Mouse (Mus musculus) liver, embryonic 14.5 days (tissue): ENCODE results near the gene Fgfr2. TPM values are rescaled to one million over a fixed set of nuclear protein-coding genes. Genes with fewer than 3 reads are reported as not detected.

Source experiments
- ATAC-seq: fragments of 200-750 bp; cut with Nextera tagmentation; 2 replicates; pipeline ENCODE4 v1.8.0; 2017; ENCODE audit warnings: moderate number of reproducible peaks, mild to moderate bottlenecking, moderate library complexity; ENCODE audit not compliant: insufficient read depth
- DNase-seq, 3 experiments: peaks; one replicate each; pipeline ENCODE4 v3.0.0-alpha.2; 2012 to 2013; ENCODE audit warnings: low read depth in 3 of 3, low spot score in 3 of 3
- H3K27ac ChIP-seq: fragments of 300-500 bp; sonication (generic); 2 replicates; pipeline ENCODE4 v1.5.1; 2014; ENCODE audit warnings: moderate library complexity, mild to moderate bottlenecking, control low read depth, inconsistent platforms
- H3K27me3 ChIP-seq: fragments of 300-500 bp; sonication (generic); 2 replicates; pipeline ENCODE4 v1.6.1; 2014; ENCODE audit warnings: mild to moderate bottlenecking, low read length, moderate library complexity; ENCODE audit not compliant: control insufficient read depth, insufficient read depth
- H3K36me3 ChIP-seq: fragments of 300-500 bp; sonication (generic); replicated peaks from 2 replicates; pipeline ENCODE4 v1.6.1; 2014; ENCODE audit warnings: low read depth; ENCODE audit not compliant: control insufficient read depth, insufficient read depth
- H3K4me1 ChIP-seq, 2 experiments: fragments of 200-500 bp in 1 of 2; fragments of 300-500 bp in 1 of 2; sonication (generic) in 1 of 2; replicated peaks; 2 replicates each; pipeline ENCODE4 v1.6.1; 2012 to 2014; ENCODE audit warnings: antibody characterized with exemption in 1 of 2, inconsistent platforms in 1 of 2, low read length in 1 of 2; ENCODE audit not compliant: control insufficient read depth in 2 of 2, insufficient read depth in 2 of 2
- H3K4me2 ChIP-seq: fragments of 300-500 bp; sonication (generic); 2 replicates; pipeline ENCODE4 v1.6.1; 2014; ENCODE audit warnings: low read depth, mild to moderate bottlenecking, control low read depth, moderate library complexity
- H3K4me3 ChIP-seq, 2 experiments: fragments of 200-500 bp in 1 of 2; fragments of 300-500 bp in 1 of 2; sonication (generic) in 1 of 2; 2 replicates each; pipeline ENCODE4 v1.5.1; 2012 to 2014; ENCODE audit warnings: low read depth in 2 of 2, low read length in 2 of 2, mild to moderate bottlenecking in 2 of 2, control low read depth in 1 of 2, inconsistent platforms in 1 of 2, moderate library complexity in 1 of 2; ENCODE audit not compliant: insufficient read depth in 1 of 2
- H3K9ac ChIP-seq: fragments of 300-500 bp; sonication (generic); replicated peaks from 2 replicates; pipeline ENCODE4 v1.6.1; 2014; ENCODE audit warnings: mild to moderate bottlenecking, control low read depth, moderate library complexity
- H3K9me3 ChIP-seq: fragments of 300-500 bp; sonication (generic); 2 replicates; pipeline ENCODE4 v1.6.1; 2016; ENCODE audit warnings: low read length, mixed read lengths; ENCODE audit not compliant: control insufficient read depth
- CTCF ChIP-seq: IDR thresholded peaks from 2 replicates; pipeline ENCODE4 v1.5.1; 2016; ENCODE audit warnings: antibody characterized with exemption, low read depth, control low read depth
- EP300 ChIP-seq: IDR thresholded peaks from 2 replicates; pipeline ENCODE4 v1.6.1; 2016; ENCODE audit warnings: antibody characterized with exemption, low read depth
- WGBS: fragments of 180-500 bp; shearing (Covaris S2); extraction: QIAGEN DNeasy Blood & Tissue Kit; methylation state at CpG from one replicate; pipeline ENCODE4 v1.1.7; 2014; ENCODE audit not compliant: insufficient replicate concordance; 5-methylcytosine and 5-hydroxymethylcytosine counted together
- polyA plus RNA-seq, 2 experiments: library from polyadenylated mRNA; depleted of rRNA in 1 of 2; stranded (reverse) in 1 of 2; unstranded in 1 of 2; fragments of >200 nt; fragmentation: Nextera tagmentation in 1 of 2; extraction: Ambion mirVana in 1 of 2; gene quantifications; 2 replicates each; pipeline versions ENCODE4 v1.2.1 to v1.2.3; 2012 to 2014

Fgfr2 gene
- polyA plus RNA-seq, 2 experiments = 7.9 to 8.8 TPM

DNA sequence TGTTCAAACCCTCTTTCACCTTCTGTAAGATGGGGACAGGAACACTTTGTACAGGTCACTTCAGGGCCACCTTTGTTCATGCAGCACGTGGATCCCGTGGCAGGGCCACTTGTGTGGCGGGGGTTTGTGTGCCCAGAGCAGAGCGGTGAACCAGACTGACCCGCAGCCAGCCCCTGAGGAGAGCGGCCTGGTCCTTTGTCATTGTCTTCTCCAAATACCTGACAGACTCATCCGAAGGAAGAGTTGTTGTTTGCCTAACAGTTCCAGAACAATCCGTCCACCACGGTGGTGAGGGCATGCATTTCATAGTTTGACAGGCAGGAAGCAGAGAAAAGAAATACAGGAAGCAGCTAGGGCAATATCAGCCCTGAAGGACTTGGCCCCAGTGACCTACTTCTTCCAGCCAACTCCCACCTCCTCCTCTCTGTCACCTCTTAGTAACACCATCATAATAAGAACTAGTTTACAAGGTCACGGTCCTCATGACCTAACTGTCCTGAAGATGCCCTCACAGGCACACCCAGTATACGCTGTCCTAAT lies 2365.8 kb downstream of the Fgfr2 start:
- H3K27me3 ChIP-seq = no peaks in the 10 kb centered on the region
- TF ChIP-seq EP300 (no peak), CTCF (no peak)
- H3K4me2 ChIP-seq = no peak overlapping the region
- H3K9me3 ChIP-seq = no peaks in the 10 kb centered on the region
- ATAC-seq (no peak), DNase-seq (no peak)
- no peaks in the 10 kb centered on the region for H3K36me3 ChIP-seq
- no peak overlapping the region for H3K4me3 ChIP-seq
- WGBS = 55% methylated on average over 11 of the region's 11 CpGs
- H3K27ac ChIP-seq = no peak overlapping the region
- no peak overlapping the region for H3K9ac ChIP-seq
- no peaks in the 10 kb centered on the region for H3K4me1 ChIP-seq

DNA sequence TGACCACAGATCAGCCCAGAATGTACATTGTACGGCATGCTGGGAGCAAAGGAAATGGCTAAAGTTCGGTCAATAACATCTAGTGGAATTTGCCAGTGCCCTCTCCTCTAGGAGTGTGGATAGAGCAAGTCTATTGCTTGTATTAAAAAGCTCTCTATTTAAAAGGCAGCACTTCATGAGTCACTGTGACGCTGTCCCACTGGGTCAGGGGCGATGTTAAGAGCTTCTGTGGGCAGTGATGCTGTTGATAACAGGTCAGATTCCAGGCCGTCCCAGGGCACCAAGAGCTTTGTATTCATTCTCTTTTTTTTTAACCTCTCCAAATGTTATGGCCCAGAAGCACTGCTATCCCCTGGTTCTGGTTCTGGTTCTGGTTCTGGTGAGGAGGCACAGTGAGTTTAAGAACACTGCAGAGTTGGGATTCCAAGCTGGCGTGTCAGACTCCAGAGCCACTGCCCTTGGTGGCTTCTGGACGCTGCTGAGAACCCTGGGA lies 2366.8 kb downstream of the Fgfr2 start:
- Histone ChIP-seq H3K9ac (no peak overlapping the region), H3K9me3 (no peaks in the 10 kb centered on the region), H3K4me1 (no peaks in the 10 kb centered on the region), H3K27ac (no peak overlapping the region), H3K4me2 (no peak overlapping the region), H3K36me3 (no peaks in the 10 kb centered on the region), H3K4me3 (no peak overlapping the region), H3K27me3 (no peaks in the 10 kb centered on the region)
- no peak for ATAC-seq
- TF ChIP-seq CTCF (no peak), EP300 (no peak)
- DNase-seq = no peak
- WGBS = 43% methylated on average over 7 of the region's 7 CpGs

DNA sequence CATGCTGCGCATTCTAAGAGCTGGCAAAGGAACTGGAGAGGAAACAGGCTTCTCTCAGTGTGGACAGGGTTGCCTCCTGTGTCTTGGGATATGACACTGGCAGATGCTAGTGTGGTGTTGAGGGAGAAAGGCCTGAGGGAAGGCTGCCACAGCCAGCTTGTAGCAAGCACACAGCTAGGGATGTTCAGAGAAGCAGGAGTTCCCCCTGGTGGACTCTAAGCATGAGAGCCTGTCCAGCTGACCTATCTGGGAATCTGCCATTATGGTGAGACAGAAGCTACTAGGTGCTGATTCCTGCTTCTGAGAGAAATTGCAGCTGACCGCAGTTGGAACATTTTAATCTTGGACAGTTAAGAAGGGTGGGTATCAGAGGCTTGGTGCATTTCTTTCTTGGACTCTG lies 2368.4 kb downstream of the Fgfr2 start:
- H3K27me3 ChIP-seq = no peaks in the 10 kb centered on the region
- DNase-seq = no peak
- no peak overlapping the region for H3K4me2 ChIP-seq
- no peak for ATAC-seq
- no peaks in the 10 kb centered on the region for H3K36me3 ChIP-seq
- H3K9me3 ChIP-seq = no peaks in the 10 kb centered on the region
- TF ChIP-seq EP300 = no peak
- peak; percentile 30 for TF ChIP-seq CTCF
- peaks cover 0 to 3% of the 10 kb centered on the region in 2 experiments; a peak in 1 of 4 replicates for H3K4me1 ChIP-seq
- H3K4me3 ChIP-seq = no peak overlapping the region
- WGBS = 80% methylated on average over 2 of the region's 2 CpGs
- no peak overlapping the region for H3K27ac ChIP-seq
- H3K9ac ChIP-seq = no peak overlapping the region

DNA sequence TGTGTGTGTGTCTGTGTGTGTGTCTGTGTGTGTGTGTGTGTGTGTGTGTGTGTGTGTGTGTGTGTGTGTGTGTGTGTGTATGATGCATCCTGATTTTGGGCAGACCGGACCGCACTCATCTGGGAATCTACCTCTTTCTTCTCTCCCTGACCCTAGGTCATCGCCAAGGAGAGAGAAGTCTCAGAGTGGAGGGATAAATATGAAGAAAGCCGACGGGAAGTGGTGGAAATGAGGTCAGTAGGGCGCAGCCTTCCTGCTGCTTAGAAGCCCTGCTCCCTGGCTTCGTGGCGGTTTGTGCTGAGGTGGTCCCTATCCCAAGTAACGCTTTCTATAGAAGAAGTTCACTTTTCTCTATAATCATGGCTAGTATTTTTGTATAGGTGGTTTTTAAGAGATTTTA lies 2371.5 kb downstream of the Fgfr2 start:
- Histone ChIP-seq H3K4me2 (no peak overlapping the region), H3K4me1 (peaks cover 0 to 3% of the 10 kb centered on the region in 2 experiments; a peak in 1 of 4 replicates), H3K36me3 (no peaks in the 10 kb centered on the region), H3K27ac (no peak overlapping the region), H3K4me3 (no peak overlapping the region), H3K9me3 (no peaks in the 10 kb centered on the region), H3K27me3 (no peaks in the 10 kb centered on the region), H3K9ac (no peak overlapping the region)
- DNase-seq = no peak
- no peak for ATAC-seq
- no peak for TF ChIP-seq EP300
- TF ChIP-seq CTCF = no peak
- 62% methylated on average over 9 of the region's 9 CpGs for WGBS

DNA sequence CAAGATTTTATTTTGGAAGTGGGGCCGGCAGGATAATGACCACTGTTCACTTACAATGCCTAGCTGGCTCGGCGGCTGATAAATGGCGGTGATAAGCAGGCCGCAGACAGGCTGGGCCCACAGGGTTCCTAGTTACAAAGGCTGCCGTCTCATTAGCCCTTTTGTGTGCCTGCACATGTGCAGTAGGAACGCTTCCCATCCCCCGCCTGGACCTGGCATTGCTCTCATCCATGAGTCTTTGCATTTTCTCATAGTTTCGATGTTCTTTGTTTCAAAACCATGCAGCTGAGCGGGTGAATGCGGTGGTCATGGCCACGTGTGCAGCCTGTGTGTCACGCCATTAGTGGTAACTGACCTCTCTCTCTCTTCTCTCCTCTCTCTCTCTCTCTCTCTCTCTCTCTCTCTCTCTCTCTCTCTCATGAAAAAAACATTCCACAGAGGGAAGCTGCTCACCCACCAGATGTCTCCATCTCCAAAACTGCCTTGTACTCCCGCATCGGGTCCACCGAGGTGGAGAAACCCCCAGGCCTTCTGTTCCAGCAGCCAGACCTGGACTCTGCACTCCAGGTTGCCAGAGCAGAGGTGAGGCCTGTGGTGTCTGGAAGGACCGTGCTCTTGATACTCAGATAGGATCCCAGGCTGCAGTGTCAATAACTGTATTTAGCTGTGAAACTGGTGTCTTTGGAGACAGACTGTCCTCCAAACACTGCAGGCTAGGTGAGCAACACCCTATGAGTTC lies 2372.2 kb downstream of the Fgfr2 start:
- ATAC-seq (no peak), DNase-seq (no peak)
- no peaks in the 10 kb centered on the region for H3K27me3 ChIP-seq
- H3K4me3 ChIP-seq = no peak overlapping the region
- 65% methylated on average over 17 of the region's 17 CpGs for WGBS
- H3K4me2 ChIP-seq = no peak overlapping the region
- TF ChIP-seq CTCF (no peak), EP300 (no peak)
- no peaks in the 10 kb centered on the region for H3K36me3 ChIP-seq
- H3K9me3 ChIP-seq = no peaks in the 10 kb centered on the region
- peaks cover 0 to 3% of the 10 kb centered on the region in 2 experiments; a peak in 1 of 4 replicates for H3K4me1 ChIP-seq
- H3K9ac ChIP-seq = no peak overlapping the region
- H3K27ac ChIP-seq = no peak overlapping the region
